Mouse (Mus musculus) cerebellum, adult 2 months (tissue): Measurements from ENCODE around the gene Klhl7.

Experiments
- CTCF ChIP-seq: fragments of 200-500 bp; IDR thresholded peaks from 2 replicates; pipeline ENCODE4 v1.5.1; 2011; ENCODE audit warnings: low read depth, mild to moderate bottlenecking, control low read depth, low read length, moderate library complexity, borderline replicate concordance; ENCODE audit not compliant: insufficient read depth
- POLR2A ChIP-seq: fragments of 200-500 bp; IDR thresholded peaks from 2 replicates; pipeline ENCODE4 v1.6.1; 2011; ENCODE audit warnings: low read length, control low read depth, borderline replicate concordance; ENCODE audit not compliant: insufficient read depth

GRCm38 (mm10) chr5:24203266-24203665 lies 102.9 kb downstream of the Klhl7 start:
- TF ChIP-seq CTCF (no peak), POLR2A (no peak)
